ENCODE assay signal across 7 mouse cellular contexts in the genomic region with DNA sequence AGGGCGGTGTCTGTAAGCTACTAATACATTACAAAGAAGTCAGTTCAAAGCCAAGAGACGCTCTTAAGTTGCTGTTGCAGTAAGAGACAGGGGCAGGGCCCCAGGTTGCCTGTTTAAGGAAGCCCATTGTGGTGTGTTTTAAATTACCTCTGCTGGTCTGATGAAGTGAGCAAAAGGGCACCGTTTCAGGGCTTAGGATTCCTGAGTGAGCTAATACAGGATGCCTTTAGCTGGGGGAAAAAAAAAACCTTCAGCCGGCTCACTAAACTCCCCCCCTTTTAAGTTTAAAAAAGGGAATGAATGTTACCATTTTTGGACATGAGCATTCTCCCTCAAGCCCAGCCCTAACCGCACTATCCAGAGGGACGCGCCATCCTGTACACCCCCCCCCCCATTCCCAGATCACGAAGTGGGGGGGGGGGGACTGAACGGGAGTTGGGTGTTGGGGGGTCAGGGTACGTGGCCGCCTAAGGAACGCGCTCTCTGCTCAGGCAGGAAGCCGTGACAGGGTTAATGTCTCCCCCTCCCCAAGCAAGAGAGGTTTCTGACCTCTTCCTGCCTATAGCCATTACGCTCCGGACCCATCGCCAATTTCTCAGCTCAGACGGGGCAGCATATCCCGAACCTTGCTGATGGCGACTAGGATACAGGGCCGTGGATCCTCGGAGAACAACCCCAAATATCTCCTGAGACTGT. TPM values are rescaled to one million over a fixed set of nuclear protein-coding genes. Genes with fewer than 3 reads are reported as not detected.
DNase-seq lines count a peak whose midpoint lies in the region; ATAC-seq lines count a peak whose summit lies in the region.

No protein-coding gene starts in this region.

- peak overlapping the region; percentile 89 for H3K4me2 ChIP-seq in lung, embryonic 16.5 days (ENCODE audit: low read depth, low read length)
- H3K4me2 ChIP-seq in intestine, embryonic 16.5 days (ENCODE audit: low read depth, low read length): peak overlapping the region; percentile 72
- H3K4me2 ChIP-seq in neural tube, embryonic 11.5 days (ENCODE audit: low read depth): peak overlapping the region; percentile 95

- peak overlapping the region; percentile 68 for H3K4me3 ChIP-seq in lung, embryonic 16.5 days (ENCODE audit: low read length)
- peak overlapping the region; percentile 73 for H3K4me3 ChIP-seq in embryonic facial prominence, embryonic 10.5 days
- H3K4me3 ChIP-seq in intestine, embryonic 16.5 days (ENCODE audit: low read length): peak overlapping the region; percentile 92
- peak overlapping the region; percentile 73 for H3K4me3 ChIP-seq in neural tube, embryonic 11.5 days (ENCODE audit: low read depth, low read length)

- no peaks in the 10 kb centered on the region for H3K9me3 ChIP-seq in lung, embryonic 16.5 days (ENCODE audit: control insufficient read depth, low read length)
- H3K9me3 ChIP-seq in embryonic facial prominence, embryonic 10.5 days: no peaks in the 10 kb centered on the region
- no peaks in the 10 kb centered on the region for H3K9me3 ChIP-seq in intestine, embryonic 16.5 days (ENCODE audit: control insufficient read depth, low read length)
- no peaks in the 10 kb centered on the region for H3K9me3 ChIP-seq in neural tube, embryonic 11.5 days (ENCODE audit: control insufficient read depth, low read length)

- no peak for ATAC-seq in lung, embryonic 16.5 days (ENCODE audit: low read depth)
- ATAC-seq in intestine, embryonic 16.5 days: no peak
- ATAC-seq in neural tube, embryonic 11.5 days (ENCODE audit: insufficient read depth, low FRiP score, low TSS enrichment): no peak

- intact Hi-C loops in left cerebral cortex, postnatal 14 days (cut with DNase I): loop anchor here (5.0 kb wide), 2 partner anchors 56 to 119 kb away; no protein-coding TSS in a partner anchor

- under 1% methylated on average over 22 of the region's 22 CpGs for WGBS in lung, embryonic 16.5 days
- WGBS in embryonic facial prominence, embryonic 10.5 days: under 1% methylated on average over 22 of the region's 22 CpGs
- under 1% methylated on average over 21 of the region's 22 CpGs for WGBS in intestine, embryonic 16.5 days
- under 1% methylated on average over 17 of the region's 22 CpGs for WGBS in neural tube, embryonic 11.5 days

- peak overlapping the region; percentile 98 for H3K27ac ChIP-seq in lung, embryonic 16.5 days (ENCODE audit: low read length)
- H3K27ac ChIP-seq in embryonic facial prominence, embryonic 10.5 days (replicated peaks): peak overlapping the region; percentile 97
- peak overlapping the region; percentile 94 for H3K27ac ChIP-seq in intestine, embryonic 16.5 days (ENCODE audit: low read length)
- peak overlapping the region; percentile 91; the same call in 1 of the 2 replicates for H3K27ac ChIP-seq in neural tube, embryonic 11.5 days (ENCODE audit: low read depth, low read length)

- H3K27me3 ChIP-seq in lung, embryonic 16.5 days (ENCODE audit: control insufficient read depth, insufficient read depth, low read depth, low read length): no peaks in the 10 kb centered on the region
- H3K27me3 ChIP-seq in embryonic facial prominence, embryonic 10.5 days (replicated peaks; ENCODE audit: low read depth, poor library complexity, severe bottlenecking): no peaks in the 10 kb centered on the region
- no peaks in the 10 kb centered on the region for H3K27me3 ChIP-seq in intestine, embryonic 16.5 days (replicated peaks; ENCODE audit: control insufficient read depth, insufficient read depth, low read length)
- no peaks in the 10 kb centered on the region for H3K27me3 ChIP-seq in neural tube, embryonic 11.5 days (ENCODE audit: control insufficient read depth, insufficient read depth, low read length)

- H3K9ac ChIP-seq in lung, embryonic 16.5 days (ENCODE audit: low read length): peak overlapping the region; percentile 92
- H3K9ac ChIP-seq in intestine, embryonic 16.5 days (ENCODE audit: low read depth, low read length): peak overlapping the region; percentile 87
- peak overlapping the region; percentile 79 for H3K9ac ChIP-seq in neural tube, embryonic 11.5 days (ENCODE audit: low read length)

- H3K36me3 ChIP-seq in lung, embryonic 16.5 days (ENCODE audit: control insufficient read depth, insufficient read depth, low read length): no peaks in the 10 kb centered on the region
- H3K36me3 ChIP-seq in embryonic facial prominence, embryonic 10.5 days (replicated peaks): peaks cover 18% of the 10 kb centered on the region
- H3K36me3 ChIP-seq in intestine, embryonic 16.5 days (ENCODE audit: control insufficient read depth, insufficient read depth, low read length): no peaks in the 10 kb centered on the region
- H3K36me3 ChIP-seq in neural tube, embryonic 11.5 days (ENCODE audit: control insufficient read depth, insufficient read depth, low read length): no peaks in the 10 kb centered on the region

- peaks cover 39% of the 10 kb centered on the region for H3K4me1 ChIP-seq in lung, embryonic 16.5 days (replicated peaks; ENCODE audit: control insufficient read depth, insufficient read depth, low read length)
- peaks cover 47% of the 10 kb centered on the region for H3K4me1 ChIP-seq in embryonic facial prominence, embryonic 10.5 days
- peaks cover 42% of the 10 kb centered on the region for H3K4me1 ChIP-seq in intestine, embryonic 16.5 days (ENCODE audit: control insufficient read depth, insufficient read depth, low read length)
- 0 out of 2 replicates have a peak, but pooled peaks cover 3% of the 10 kb centered on the region for H3K4me1 ChIP-seq in neural tube, embryonic 11.5 days (ENCODE audit: control insufficient read depth, insufficient read depth, low read length)

- no peak for DNase-seq in lung, postnatal 14 days
- DNase-seq in embryonic facial prominence, embryonic 10.5 days (ENCODE audit: low spot score): peak; percentile 53
- no peak for DNase-seq in neural tube, embryonic 11.5 days (ENCODE audit: low spot score)
- DNase-seq in adrenal gland, adult 18-20 months (ENCODE audit: low spot score in 2 of 2): no peak
- no peak for DNase-seq in left cerebral cortex, postnatal 14 days (ENCODE audit: low spot score in 2 of 2)

RNA-seq across cellular contexts. Expression of a gene that starts 1.5 kb away (rescaled TPM):
- 49.2 and 49.9 TPM in 2 replicates for polyA plus RNA-seq in lung, embryonic 16.5 days (2015; fragmentation: Nextera tagmentation; extraction: Ambion mirVana)
- 38.2 and 39.3 TPM in 2 replicates for polyA plus RNA-seq in embryonic facial prominence, embryonic 10.5 days (2016; fragmentation: Nextera tagmentation; extraction: Ambion mirVana)
- 44.5 and 46.8 TPM in 2 replicates for polyA plus RNA-seq in intestine, embryonic 16.5 days (2015; fragmentation: Nextera tagmentation; extraction: Ambion mirVana)
- 20.6 and 26.4 TPM in 2 replicates for polyA plus RNA-seq in neural tube, embryonic 11.5 days (2014; fragmentation: Nextera tagmentation; extraction: Ambion mirVana)
- 10 to 100 TPM; 31.2 to 43.7 TPM for total RNA-seq in adrenal gland, adult 18-20 months (2021)
- total RNA-seq in left cerebral cortex, postnatal 14 days (2021): 100 to 1,000 TPM; 125 to 145 TPM
